Mouse (Mus musculus): ENCODE measurements at regions not wholly inside any gene's neighbourhood (a gene's known extent, or its start where the extent isn't known, plus 50 kb on each side); places are given as distances from the start of the nearest gene placed in this dataset.

DNA sequence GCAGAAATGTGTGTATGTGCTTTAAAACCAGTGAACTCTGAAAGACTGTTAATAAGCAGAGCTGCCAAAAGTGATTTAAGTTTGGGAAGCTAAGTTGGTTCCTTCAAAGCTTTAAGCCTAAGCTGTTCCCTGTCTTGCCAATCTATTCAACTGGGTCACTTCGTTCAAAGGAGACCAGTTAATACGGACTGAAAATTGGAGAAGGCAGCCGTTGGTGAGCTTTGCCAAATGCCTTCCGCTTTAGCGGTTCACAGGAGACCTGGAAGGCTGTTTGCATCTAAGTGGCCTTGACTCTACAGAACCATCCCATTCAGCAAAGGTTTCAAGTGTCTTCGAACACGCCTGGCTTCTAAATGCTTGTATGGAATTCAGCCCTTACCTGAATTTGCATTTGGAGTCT is 68.2 kb upstream of the Mkln1 start:
- no peaks in the 10 kb centered on the region; the same call in 1 of the 2 replicates for H3K36me3 ChIP-seq (ENCODE audit: control insufficient read depth, insufficient read depth, low read length)
- no peak overlapping the region for H3K27ac ChIP-seq (ENCODE audit: insufficient read depth, low read depth, low read length)
- no peaks in the 10 kb centered on the region; the same call in 1 of the 2 replicates for H3K4me1 ChIP-seq (ENCODE audit: control insufficient read depth, insufficient read depth, low read length)
- H3K4me3 ChIP-seq (ENCODE audit: insufficient read depth, low read depth, low read length) = no peak overlapping the region
- no peak for TF ChIP-seq CTCF (conservative IDR thresholded peaks at IDR 0.05; ENCODE audit: insufficient read depth, insufficient read length, low read depth, low read length)
- no peak for TF ChIP-seq POLR2A (IDR thresholded peaks at IDR 0.05; ENCODE audit: low read depth, low read length)
- H3K27me3 ChIP-seq (replicated peaks; ENCODE audit: control insufficient read depth, insufficient read depth, low read length) = no peaks in the 10 kb centered on the region
- no peak for DNase-seq
- WGBS = 58% methylated on average over 7 of the region's 7 CpGs

- H3K36me3 ChIP-seq (ENCODE audit: control insufficient read depth, insufficient read depth, low read length) = no peaks in the 10 kb centered on the region; the same call in 1 of the 2 replicates
- H3K27ac ChIP-seq (ENCODE audit: insufficient read depth, low read depth, low read length) = no peak overlapping the region
- no peak overlapping the region for H3K4me3 ChIP-seq (ENCODE audit: insufficient read depth, low read depth, low read length)
- WGBS = 94% methylated on average over 3 of the region's 3 CpGs
- DNase-seq = no peak
- no peak for TF ChIP-seq CTCF (conservative IDR thresholded peaks at IDR 0.05; ENCODE audit: insufficient read depth, insufficient read length, low read depth, low read length)
- no peak for TF ChIP-seq POLR2A (IDR thresholded peaks at IDR 0.05; ENCODE audit: low read depth, low read length)
- H3K27me3 ChIP-seq (replicated peaks; ENCODE audit: control insufficient read depth, insufficient read depth, low read length) = no peaks in the 10 kb centered on the region
- no peaks in the 10 kb centered on the region; the same call in 1 of the 2 replicates for H3K4me1 ChIP-seq (ENCODE audit: control insufficient read depth, insufficient read depth, low read length)
Measured at GRCm38 (mm10) chr6:31330868-31331267, 67.7 kb upstream of the Mkln1 start.

DNA sequence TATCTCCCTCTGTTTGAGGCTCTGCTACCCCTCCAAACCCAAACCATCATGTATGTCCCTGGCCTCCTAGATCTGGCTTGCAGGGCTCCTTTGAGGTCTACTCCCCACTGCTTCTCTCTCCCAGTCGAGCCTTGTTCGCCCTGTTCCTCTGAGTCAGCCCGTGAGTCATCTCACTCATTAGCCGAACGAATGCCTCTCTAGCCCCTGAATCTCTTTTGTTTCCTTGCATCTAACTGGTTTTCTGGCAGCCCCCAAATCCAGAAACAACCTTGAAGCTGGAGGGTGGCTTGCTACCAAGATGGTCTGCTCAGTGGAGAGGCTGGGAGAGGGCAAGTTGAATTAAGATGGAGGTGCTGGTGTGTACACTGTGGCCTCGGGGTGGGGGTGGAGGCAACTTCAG is 66.3 kb upstream of the Mkln1 start:
- 85% methylated on average over 6 of the region's 6 CpGs for WGBS
- no peak for DNase-seq

GRCm38 (mm10) chr6:31332714-31333113 is 65.8 kb upstream of the Mkln1 start:
- DNase-seq = no peak
- no peak overlapping the region for H3K27ac ChIP-seq (ENCODE audit: insufficient read depth, low read depth, low read length)
- TF ChIP-seq POLR2A (IDR thresholded peaks at IDR 0.05; ENCODE audit: low read depth, low read length) (no peak), CTCF (conservative IDR thresholded peaks at IDR 0.05; ENCODE audit: insufficient read depth, insufficient read length, low read depth, low read length) (no peak)
- 78% methylated on average over 4 of the region's 4 CpGs for WGBS
- no peaks in the 10 kb centered on the region; the same call in 1 of the 2 replicates for H3K4me1 ChIP-seq (ENCODE audit: control insufficient read depth, insufficient read depth, low read length)
- no peaks in the 10 kb centered on the region for H3K27me3 ChIP-seq (replicated peaks; ENCODE audit: control insufficient read depth, insufficient read depth, low read length)
- H3K4me3 ChIP-seq (ENCODE audit: insufficient read depth, low read depth, low read length) = no peak overlapping the region
- no peaks in the 10 kb centered on the region; the same call in 1 of the 2 replicates for H3K36me3 ChIP-seq (ENCODE audit: control insufficient read depth, insufficient read depth, low read length)

More for the DNA sequence above, 66.3 kb upstream of the Mkln1 start:
- TF ChIP-seq CTCF (conservative IDR thresholded peaks at IDR 0.05; ENCODE audit: insufficient read depth, insufficient read length, low read depth, low read length) = no peak
- TF ChIP-seq POLR2A (IDR thresholded peaks at IDR 0.05; ENCODE audit: low read depth, low read length) = no peak
- Histone ChIP-seq H3K27me3 (replicated peaks; ENCODE audit: control insufficient read depth, insufficient read depth, low read length) (no peaks in the 10 kb centered on the region), H3K27ac (ENCODE audit: insufficient read depth, low read depth, low read length) (no peak overlapping the region), H3K4me3 (ENCODE audit: insufficient read depth, low read depth, low read length) (no peak overlapping the region), H3K36me3 (ENCODE audit: control insufficient read depth, insufficient read depth, low read length) (no peaks in the 10 kb centered on the region; the same call in 1 of the 2 replicates), H3K4me1 (ENCODE audit: control insufficient read depth, insufficient read depth, low read length) (no peaks in the 10 kb centered on the region; the same call in 1 of the 2 replicates)

- no peak for DNase-seq
- H3K4me3 ChIP-seq (ENCODE audit: insufficient read depth, low read depth, low read length) = no peak overlapping the region
- no peak overlapping the region for H3K27ac ChIP-seq (ENCODE audit: insufficient read depth, low read depth, low read length)
- TF ChIP-seq POLR2A (IDR thresholded peaks at IDR 0.05; ENCODE audit: low read depth, low read length) (no peak), CTCF (conservative IDR thresholded peaks at IDR 0.05; ENCODE audit: insufficient read depth, insufficient read length, low read depth, low read length) (no peak)
- H3K27me3 ChIP-seq (replicated peaks; ENCODE audit: control insufficient read depth, insufficient read depth, low read length) = no peaks in the 10 kb centered on the region
- WGBS = 69% methylated on average over 16 of the region's 16 CpGs
- H3K4me1 ChIP-seq (ENCODE audit: control insufficient read depth, insufficient read depth, low read length) = no peaks in the 10 kb centered on the region; the same call in 1 of the 2 replicates
- H3K36me3 ChIP-seq (ENCODE audit: control insufficient read depth, insufficient read depth, low read length) = no peaks in the 10 kb centered on the region; the same call in 1 of the 2 replicates
Measured at GRCm38 (mm10) chr6:31333228-31333922, 65.2 kb upstream of the Mkln1 start.

DNA sequence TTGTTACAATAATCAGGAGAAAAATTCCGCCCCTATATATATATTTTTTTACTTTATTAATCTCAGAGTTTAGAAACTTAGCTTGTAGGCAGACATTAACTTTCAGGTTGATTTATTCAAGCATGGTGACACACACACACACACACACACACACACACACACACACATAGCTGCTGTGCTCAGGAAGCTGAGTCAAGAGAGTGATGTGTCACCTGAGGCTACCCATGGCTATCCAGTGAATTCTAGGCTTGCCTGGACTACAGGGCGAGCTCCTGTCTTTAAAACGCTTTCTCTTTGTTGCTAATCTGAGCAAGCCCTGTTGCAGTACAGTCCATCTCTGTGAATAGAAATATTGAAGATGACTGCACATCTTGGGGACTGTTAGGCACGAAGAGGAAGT is 64.4 kb upstream of the Mkln1 start:
- Histone ChIP-seq H3K36me3 (ENCODE audit: control insufficient read depth, insufficient read depth, low read length) (no peaks in the 10 kb centered on the region; the same call in 1 of the 2 replicates), H3K27me3 (replicated peaks; ENCODE audit: control insufficient read depth, insufficient read depth, low read length) (no peaks in the 10 kb centered on the region), H3K4me3 (ENCODE audit: insufficient read depth, low read depth, low read length) (no peak overlapping the region), H3K27ac (ENCODE audit: insufficient read depth, low read depth, low read length) (no peak overlapping the region), H3K4me1 (ENCODE audit: control insufficient read depth, insufficient read depth, low read length) (no peaks in the 10 kb centered on the region; the same call in 1 of the 2 replicates)
- WGBS = 76% methylated on average over 4 of the region's 4 CpGs
- no peak for DNase-seq
- no peak for TF ChIP-seq CTCF (conservative IDR thresholded peaks at IDR 0.05; ENCODE audit: insufficient read depth, insufficient read length, low read depth, low read length)

GRCm38 (mm10) chr6:31339122-31339947 is 59.2 kb upstream of the Mkln1 start:
- 71% methylated on average over 13 of the region's 13 CpGs for WGBS
- H3K4me3 ChIP-seq (ENCODE audit: insufficient read depth, low read depth, low read length) = no peak overlapping the region
- no peaks in the 10 kb centered on the region for H3K4me1 ChIP-seq (ENCODE audit: control insufficient read depth, insufficient read depth, low read length)
- no peaks in the 10 kb centered on the region for H3K27me3 ChIP-seq (replicated peaks; ENCODE audit: control insufficient read depth, insufficient read depth, low read length)
- DNase-seq = no peak
- H3K27ac ChIP-seq (ENCODE audit: insufficient read depth, low read depth, low read length) = no peak overlapping the region
- no peaks in the 10 kb centered on the region for H3K36me3 ChIP-seq (ENCODE audit: control insufficient read depth, insufficient read depth, low read length)
- TF ChIP-seq POLR2A (IDR thresholded peaks at IDR 0.05; ENCODE audit: low read depth, low read length) (no peak), CTCF (conservative IDR thresholded peaks at IDR 0.05; ENCODE audit: insufficient read depth, insufficient read length, low read depth, low read length) (no peak)

Measured in kidney, adult 2 months (tissue).